Mouse (Mus musculus) thymus, adult 2 months (tissue): Measurements from ENCODE around the gene Plaur.

Source experiments
- CTCF ChIP-seq: fragments of 200-500 bp; IDR thresholded peaks from 2 replicates; pipeline ENCODE4 v1.5.1; 2012; ENCODE audit warnings: mild to moderate bottlenecking, control low read depth, low read length, moderate library complexity, borderline replicate concordance; ENCODE audit not compliant: control insufficient read depth, poor library complexity, insufficient read depth; ENCODE audit errors: extremely low read depth
- POLR2A ChIP-seq: fragments of 200-500 bp; IDR thresholded peaks from 2 replicates; pipeline ENCODE4 v1.6.1; 2012; ENCODE audit warnings: mild to moderate bottlenecking, low read length, control low read depth, moderate library complexity; ENCODE audit not compliant: control insufficient read depth, poor library complexity, insufficient read depth; ENCODE audit errors: extremely low read depth

DNA sequence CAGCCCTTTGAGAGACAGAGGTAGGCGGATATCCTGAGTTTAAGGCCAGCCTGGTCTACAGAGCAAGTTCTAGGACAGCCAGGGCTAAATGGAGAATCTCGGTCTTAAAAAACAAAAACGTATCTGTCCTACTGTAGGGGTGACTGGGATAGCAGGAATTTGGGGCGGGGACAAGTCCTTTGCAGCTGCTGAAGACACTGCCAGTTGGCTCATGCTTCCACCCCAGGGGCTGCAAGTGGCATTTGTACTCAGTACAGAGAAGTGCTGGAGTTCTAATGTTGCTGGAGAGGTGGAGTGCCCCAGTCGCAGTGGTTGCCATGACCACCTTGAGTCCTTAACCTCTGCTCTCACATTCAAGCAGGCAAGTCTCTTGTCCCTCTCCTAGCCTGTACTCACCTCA lies 60.5 kb downstream of the Plaur start:
- TF ChIP-seq POLR2A, result no peak
- no peak for TF ChIP-seq CTCF
